Mouse (Mus musculus): Measurements from ENCODE around the gene Gm14459. TPM values are rescaled to one million over a fixed set of nuclear protein-coding genes. Genes with fewer than 3 reads are reported as not detected.
"Not testable (repeated sequence)": the region's sequence is repeated elsewhere in the genome, so short reads cannot be mapped to it uniquely, and the experiment has no call there.

Gene Gm14459
- total RNA-seq (2021): not detected
- long read RNA-seq, experiment 1: 0 reads
- long read RNA-seq, experiment 2: 0 reads

DNA sequence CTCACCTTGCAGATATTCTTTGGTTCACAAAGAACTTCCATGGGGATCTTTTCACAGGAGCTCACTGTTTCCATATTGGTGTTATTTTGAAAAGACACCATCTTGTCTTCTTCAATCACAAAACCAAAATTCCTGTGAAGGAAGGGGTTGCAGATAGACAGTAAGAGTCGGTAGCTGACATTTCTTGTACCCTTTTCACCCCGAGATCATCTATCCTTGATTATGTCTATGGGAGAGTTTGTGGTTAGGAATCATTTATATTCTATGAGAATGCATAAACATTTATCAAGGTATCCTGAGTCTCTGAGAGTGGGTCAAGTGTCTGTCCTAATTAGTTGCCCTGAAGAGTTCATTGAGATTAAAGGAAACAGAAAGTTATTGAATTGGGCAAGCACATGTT, at the start of gene Gm14459:
Gene Gm14459 (minus strand): TSS at position 101 of the 400 bp plus-strand sequence.
- no peak for DNase-seq

DNA sequence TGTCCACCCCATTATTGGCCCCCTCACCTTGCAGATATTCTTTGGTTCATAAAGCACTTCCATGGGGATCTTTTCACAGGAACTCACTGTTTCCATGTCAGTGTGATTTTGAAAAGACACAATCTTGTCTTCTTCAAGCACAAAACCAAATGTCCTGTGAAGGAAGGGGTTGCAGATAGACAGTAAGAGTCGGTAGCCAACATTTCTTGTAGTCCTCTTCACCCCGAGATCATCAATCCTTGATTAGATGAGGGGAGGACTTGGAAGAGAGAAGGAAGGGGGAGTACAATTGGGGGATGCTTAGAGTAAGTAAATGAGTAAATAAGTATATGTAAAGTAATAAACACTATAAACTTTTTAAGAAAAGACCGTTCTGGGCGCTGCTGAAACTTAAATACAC, 23.4 kb upstream of the Gm14459 start, which contains the start of gene Ssxb6:
Gene Ssxb6 (minus strand): TSS at position 101 of the 400 bp plus-strand sequence.
- not testable (repeated sequence) for DNase-seq

Other genes starting within 250 kb of the Gm14459 start
- not detected for gene Ssxb10, start 197.5 kb downstream of the Gm14459 start, total RNA-seq (2021)
- gene Ssxb9, start 158.0 kb downstream of the Gm14459 start, total RNA-seq (2021): not detected
- gene Ssxb1, start 111.6 kb downstream of the Gm14459 start, total RNA-seq (2021): not detected
- not detected for gene Ssxb2, start 63.2 kb downstream of the Gm14459 start, total RNA-seq (2021)
- not detected for gene Ssxb6, start 23.3 kb upstream of the Gm14459 start, total RNA-seq (2021)
- not detected for gene Ssxb3, start 66.9 kb upstream of the Gm14459 start, total RNA-seq (2021)
- gene Ssxb8, start 165.9 kb upstream of the Gm14459 start, total RNA-seq (2021): not detected
- not detected for gene Ssx9, start 223.5 kb upstream of the Gm14459 start, total RNA-seq (2021)